Mouse (Mus musculus): Measurements from ENCODE around the gene Ltbp1. TPM values are rescaled to one million over a fixed set of nuclear protein-coding genes. Genes with fewer than 3 reads are reported as not detected.
A peak's percentile ranks its signal among the peaks of the same experiment; 100 is the strongest.

Ltbp1 gene
- total and polyA plus RNA-seq, 3 experiments: 0.01 to 0.04 TPM; not detected in 1

DNA sequence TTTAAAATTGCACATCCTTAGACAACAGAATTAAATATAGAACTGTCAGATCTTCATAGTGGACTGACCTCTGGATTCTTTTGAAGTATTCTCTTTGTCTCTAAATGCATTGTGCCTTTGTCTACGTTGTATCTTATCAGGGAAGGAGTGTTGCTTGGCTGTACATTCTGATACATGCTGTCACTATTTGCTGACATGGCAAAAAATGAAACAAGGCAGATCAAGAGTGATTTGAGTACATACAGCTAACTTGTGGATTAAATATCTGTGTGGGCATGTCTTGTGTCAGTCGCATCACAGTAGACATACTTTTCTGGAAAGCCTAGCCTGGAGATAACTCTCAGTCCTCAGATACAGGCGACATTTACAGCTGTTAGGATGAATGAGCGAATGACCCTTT is 335.9 kb downstream of the Ltbp1 start:
- H3K79me2 ChIP-seq (ENCODE audit: control insufficient read depth, insufficient read depth, low read length, poor library complexity): no peaks in the 10 kb centered on the region
- no peak overlapping the region for H3K9ac ChIP-seq (ENCODE audit: control insufficient read depth, low read depth, low read length, poor library complexity, severe bottlenecking)
- no peaks in the 10 kb centered on the region for H3K36me3 ChIP-seq (ENCODE audit: control insufficient read depth in 1 of 2, insufficient read depth in 2 of 2, low read length in 2 of 2)
- DNase-seq (ENCODE audit: low read depth, low spot score): no peak
- H3K9me3 ChIP-seq (replicated peaks; ENCODE audit: insufficient read depth, low read length): no peaks in the 10 kb centered on the region; the same call in 1 of the 2 replicates
- H3K27me3 ChIP-seq (ENCODE audit: control insufficient read depth in 1 of 2, insufficient read depth in 2 of 2, low read length in 2 of 2): no peaks in the 10 kb centered on the region
- TF ChIP-seq ETS1 (IDR thresholded peaks at IDR 0.05; ENCODE audit: low read depth, low read length): no peak
- no peak for TF ChIP-seq ZMIZ1 (IDR thresholded peaks at IDR 0.05; ENCODE audit: low read depth, low read length)
- no peak for TF ChIP-seq TAL1 (IDR thresholded peaks at IDR 0.05; ENCODE audit: low read length)
- TF ChIP-seq ZKSCAN1 (IDR thresholded peaks at IDR 0.05; ENCODE audit: low read depth, low read length): no peak
- TF ChIP-seq MAFK (IDR thresholded peaks at IDR 0.05; ENCODE audit: borderline replicate concordance, low read depth, low read length): peak; percentile 75; the same call in 1 of the 2 replicates
- H3K27ac ChIP-seq (ENCODE audit: control insufficient read depth, low read depth, low read length): no peak overlapping the region
- H3K4me1 ChIP-seq (ENCODE audit: control insufficient read depth in 1 of 2, insufficient read depth in 2 of 2, low read length in 2 of 2): no peaks in the 10 kb centered on the region
- no peak overlapping the region for H3K4me3 ChIP-seq (ENCODE audit: control insufficient read depth in 1 of 2, insufficient read depth in 1 of 2, low read depth in 2 of 2, low read length in 2 of 2)

DNA sequence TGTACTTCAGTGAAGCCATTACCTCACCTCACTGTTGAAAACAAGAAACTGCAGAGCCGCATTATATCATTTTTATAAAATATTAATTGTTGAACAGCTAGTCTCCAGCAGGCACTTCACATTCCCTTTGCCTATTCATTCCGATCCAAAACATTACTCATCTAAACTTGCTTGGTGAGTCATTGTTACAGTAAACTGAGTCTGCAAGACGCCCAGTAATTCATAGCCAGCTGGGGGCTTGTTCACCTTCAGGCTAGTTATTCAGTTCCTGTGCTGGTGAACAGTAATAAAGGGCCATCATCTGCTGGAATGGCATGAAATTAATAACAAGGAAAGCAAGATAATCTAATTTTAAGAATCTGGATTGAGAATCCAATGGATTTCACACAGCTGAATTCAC is 339.7 kb downstream of the Ltbp1 start:
- no peak for DNase-seq (ENCODE audit: low read depth, low spot score)
- Histone ChIP-seq H3K79me2 (ENCODE audit: control insufficient read depth, insufficient read depth, low read length, poor library complexity) (no peaks in the 10 kb centered on the region), H3K9ac (ENCODE audit: control insufficient read depth, low read depth, low read length, poor library complexity, severe bottlenecking) (no peak overlapping the region), H3K27ac (ENCODE audit: control insufficient read depth, low read depth, low read length) (no peak overlapping the region), H3K27me3 (ENCODE audit: control insufficient read depth in 1 of 2, insufficient read depth in 2 of 2, low read length in 2 of 2) (no peaks in the 10 kb centered on the region), H3K4me1 (ENCODE audit: control insufficient read depth in 1 of 2, insufficient read depth in 2 of 2, low read length in 2 of 2) (no peaks in the 10 kb centered on the region), H3K4me3 (ENCODE audit: control insufficient read depth in 1 of 2, insufficient read depth in 1 of 2, low read depth in 2 of 2, low read length in 2 of 2) (no peak overlapping the region), H3K9me3 (replicated peaks; ENCODE audit: insufficient read depth, low read length) (no peaks in the 10 kb centered on the region; the same call in 1 of the 2 replicates), H3K36me3 (ENCODE audit: control insufficient read depth in 1 of 2, insufficient read depth in 2 of 2, low read length in 2 of 2) (no peaks in the 10 kb centered on the region)
- TF ChIP-seq GABPA (IDR thresholded peaks at IDR 0.05; ENCODE audit: low read depth, low read length): no peak
- no peak for TF ChIP-seq ELF1 (IDR thresholded peaks at IDR 0.05; ENCODE audit: low read depth, low read length)
- TF ChIP-seq TAL1 (IDR thresholded peaks at IDR 0.05; ENCODE audit: low read length): no peak
- no peak for TF ChIP-seq CTCF (IDR thresholded peaks at IDR 0.05 in 2 of 3, conservative IDR thresholded peaks at IDR 0.05 in 1 of 3; ENCODE audit: control insufficient read depth in 1 of 3, insufficient read depth in 1 of 3, low read depth in 2 of 3, low read length in 3 of 3, poor library complexity in 1 of 3, severe bottlenecking in 1 of 3)
- no peak for TF ChIP-seq EP300 (IDR thresholded peaks at IDR 0.05; ENCODE audit: low read depth in 1 of 2, low read length in 2 of 2)
- no peak for TF ChIP-seq UBTF (IDR thresholded peaks at IDR 0.05; ENCODE audit: borderline replicate concordance, insufficient read depth, low read depth, low read length)
- TF ChIP-seq USF2 (IDR thresholded peaks at IDR 0.05; ENCODE audit: borderline replicate concordance in 1 of 2, insufficient read depth in 1 of 2, low read depth in 1 of 2, low read length in 2 of 2): no peak
- TF ChIP-seq TBP (IDR thresholded peaks at IDR 0.05; ENCODE audit: low read depth, low read length): no peak
- TF ChIP-seq ZKSCAN1 (IDR thresholded peaks at IDR 0.05; ENCODE audit: low read depth, low read length): no peak
- TF ChIP-seq POLR2AphosphoS2 (IDR thresholded peaks at IDR 0.05; ENCODE audit: low read length): no peak
- TF ChIP-seq CHD2 (IDR thresholded peaks at IDR 0.05; ENCODE audit: low read length): no peak
- TF ChIP-seq BHLHE40 (IDR thresholded peaks at IDR 0.05; ENCODE audit: borderline replicate concordance, low read depth, low read length): no peak
- no peak for TF ChIP-seq SMC3 (IDR thresholded peaks at IDR 0.05; ENCODE audit: low read depth, low read length)
- no peak for TF ChIP-seq TCF12 (IDR thresholded peaks at IDR 0.05; ENCODE audit: low read depth, low read length)
- no peak for TF ChIP-seq MAFK (IDR thresholded peaks at IDR 0.05; ENCODE audit: borderline replicate concordance, low read depth, low read length)
- TF ChIP-seq SIN3A (IDR thresholded peaks at IDR 0.05; ENCODE audit: low read length): no peak

Data from MEL (cell line).